Mouse (Mus musculus): ENCODE results near the gene Pdcd6ip. TPM values are rescaled to one million over a fixed set of nuclear protein-coding genes. Genes with fewer than 3 reads are reported as not detected.

Gene Pdcd6ip
- total and polyA plus RNA-seq, 2 experiments from 2014 or later, result 25.8 to 28.7 TPM

- Histone ChIP-seq H3K4me2 (ENCODE audit: low read depth, low read length, poor library complexity, severe bottlenecking) (no peak overlapping the region), H3K4me3 (ENCODE audit: low read depth, low read length) (no peak overlapping the region), H3K36me3 (ENCODE audit: insufficient read depth, low read length) (no peaks in the 10 kb centered on the region), H3K27me3 (ENCODE audit: insufficient read depth, low read length) (no peaks in the 10 kb centered on the region), H3K27ac (ENCODE audit: low read depth, low read length) (no peak overlapping the region), H3K4me1 (ENCODE audit: insufficient read depth, low read length) (no peaks in the 10 kb centered on the region), H3K9ac (replicated peaks; ENCODE audit: low read length, poor library complexity, severe bottlenecking) (no peak overlapping the region), H3K9me3 (ENCODE audit: low read length) (no peaks in the 10 kb centered on the region)
- ATAC-seq (ENCODE audit: low FRiP score) (no peak), DNase-seq (ENCODE audit: low spot score) (peak; percentile 17)
- 78% methylated on average over 15 of the region's 15 CpGs for whole genome bisulfite sequencing
- no peak for TF ChIP-seq CTCF (IDR thresholded peaks at IDR 0.05)
These were observed 64.4 kb downstream of the Pdcd6ip start for GRCm38 (mm10) chr9:113643669-113644068.

- H3K27ac ChIP-seq (ENCODE audit: low read depth, low read length), result 0 out of 2 replicates have a peak overlapping the region, but pooled peaks have one; percentile 18
- ATAC-seq (ENCODE audit: low FRiP score), result no peak
These were observed 73.1 kb downstream of the Pdcd6ip start for GRCm38 (mm10) chr9:113634986-113635385.

GRCm38 (mm10) chr9:113633168-113633744 is 74.8 kb downstream of the Pdcd6ip start:
- DNase-seq (ENCODE audit: low spot score) (peak; percentile 72), ATAC-seq (ENCODE audit: low FRiP score) (0 out of 2 replicates have a peak, but pooled peaks have one; percentile 20)
- peaks cover 5% of the 10 kb centered on the region; the same call in 1 of the 2 replicates for H3K4me1 ChIP-seq (ENCODE audit: insufficient read depth, low read length)
- H3K27me3 ChIP-seq (ENCODE audit: insufficient read depth, low read length), result no peaks in the 10 kb centered on the region
- TF ChIP-seq CTCF (IDR thresholded peaks at IDR 0.05), result no peak
- H3K4me3 ChIP-seq (ENCODE audit: low read depth, low read length), result no peak overlapping the region
- no peak overlapping the region for H3K4me2 ChIP-seq (ENCODE audit: low read depth, low read length, poor library complexity, severe bottlenecking)
- H3K27ac ChIP-seq (ENCODE audit: low read depth, low read length), result no peak overlapping the region
- no peaks in the 10 kb centered on the region for H3K36me3 ChIP-seq (ENCODE audit: insufficient read depth, low read length)
- H3K9ac ChIP-seq (replicated peaks; ENCODE audit: low read length, poor library complexity, severe bottlenecking), result no peak overlapping the region
- no peaks in the 10 kb centered on the region for H3K9me3 ChIP-seq (ENCODE audit: low read length)
- WGBS, result 63% methylated on average over 8 of the region's 8 CpGs

More at GRCm38 (mm10) chr9:113634986-113635385, 73.1 kb downstream of the Pdcd6ip start:
- DNase-seq (ENCODE audit: low spot score), result peak; percentile 50
- H3K27me3 ChIP-seq (ENCODE audit: insufficient read depth, low read length), result no peaks in the 10 kb centered on the region
- H3K4me3 ChIP-seq (ENCODE audit: low read depth, low read length), result no peak overlapping the region
- no peaks in the 10 kb centered on the region for H3K36me3 ChIP-seq (ENCODE audit: insufficient read depth, low read length)
- WGBS, result 31% methylated on average over 7 of the region's 7 CpGs
- TF ChIP-seq CTCF (IDR thresholded peaks at IDR 0.05), result no peak
- peaks cover 3% of the 10 kb centered on the region; the same call in 1 of the 2 replicates for H3K4me1 ChIP-seq (ENCODE audit: insufficient read depth, low read length)
- no peak overlapping the region for H3K4me2 ChIP-seq (ENCODE audit: low read depth, low read length, poor library complexity, severe bottlenecking)
- H3K9ac ChIP-seq (replicated peaks; ENCODE audit: low read length, poor library complexity, severe bottlenecking), result no peak overlapping the region
- no peaks in the 10 kb centered on the region for H3K9me3 ChIP-seq (ENCODE audit: low read length)

- Histone ChIP-seq H3K4me2 (ENCODE audit: low read depth, low read length, poor library complexity, severe bottlenecking) (no peak overlapping the region), H3K4me3 (ENCODE audit: low read depth, low read length) (no peak overlapping the region), H3K9me3 (ENCODE audit: low read length) (no peaks in the 10 kb centered on the region), H3K36me3 (ENCODE audit: insufficient read depth, low read length) (no peaks in the 10 kb centered on the region), H3K4me1 (ENCODE audit: insufficient read depth, low read length) (peaks cover 5% of the 10 kb centered on the region; the same call in 1 of the 2 replicates), H3K27ac (ENCODE audit: low read depth, low read length) (no peak overlapping the region), H3K9ac (replicated peaks; ENCODE audit: low read length, poor library complexity, severe bottlenecking) (no peak overlapping the region), H3K27me3 (ENCODE audit: insufficient read depth, low read length) (no peaks in the 10 kb centered on the region)
- 72% methylated on average over 9 of the region's 9 CpGs for WGBS
- no peak for DNase-seq (ENCODE audit: low spot score)
- TF ChIP-seq CTCF (IDR thresholded peaks at IDR 0.05), result no peak
- no peak for ATAC-seq (ENCODE audit: low FRiP score)
These were observed 75.6 kb downstream of the Pdcd6ip start for GRCm38 (mm10) chr9:113632350-113633043.

- TF ChIP-seq CTCF (IDR thresholded peaks at IDR 0.05), result peak; percentile 93
- H3K27me3 ChIP-seq (ENCODE audit: insufficient read depth, low read length), result no peaks in the 10 kb centered on the region
- DNase-seq (ENCODE audit: low spot score) (peak; percentile 88), ATAC-seq (ENCODE audit: low FRiP score) (peak; percentile 38; the same call in 1 of the 2 replicates)
- no peak overlapping the region for H3K4me2 ChIP-seq (ENCODE audit: low read depth, low read length, poor library complexity, severe bottlenecking)
- H3K27ac ChIP-seq (ENCODE audit: low read depth, low read length), result no peak overlapping the region; the same call in 1 of the 2 replicates
- 4% methylated on average over 9 of the region's 9 CpGs for WGBS
- H3K9ac ChIP-seq (replicated peaks; ENCODE audit: low read length, poor library complexity, severe bottlenecking), result no peak overlapping the region
- H3K4me1 ChIP-seq (ENCODE audit: insufficient read depth, low read length), result peaks cover 5% of the 10 kb centered on the region; the same call in 1 of the 2 replicates
- no peak overlapping the region for H3K4me3 ChIP-seq (ENCODE audit: low read depth, low read length)
- no peaks in the 10 kb centered on the region for H3K9me3 ChIP-seq (ENCODE audit: low read length)
- H3K36me3 ChIP-seq (ENCODE audit: insufficient read depth, low read length), result no peaks in the 10 kb centered on the region
These were observed 78.4 kb downstream of the Pdcd6ip start for GRCm38 (mm10) chr9:113629632-113630031.

GRCm38 (mm10) chr9:113629191-113629590 is 78.9 kb downstream of the Pdcd6ip start:
- H3K9me3 ChIP-seq (ENCODE audit: low read length), result no peaks in the 10 kb centered on the region
- H3K36me3 ChIP-seq (ENCODE audit: insufficient read depth, low read length), result no peaks in the 10 kb centered on the region
- no peak for ATAC-seq (ENCODE audit: low FRiP score)
- 79% methylated on average over 11 of the region's 11 CpGs for WGBS
- TF ChIP-seq CTCF (IDR thresholded peaks at IDR 0.05), result no peak
- H3K4me1 ChIP-seq (ENCODE audit: insufficient read depth, low read length), result 0 out of 2 replicates have a peak, but pooled peaks cover 2% of the 10 kb centered on the region
- no peak for DNase-seq (ENCODE audit: low spot score)
- H3K4me2 ChIP-seq (ENCODE audit: low read depth, low read length, poor library complexity, severe bottlenecking), result no peak overlapping the region
- H3K27ac ChIP-seq (ENCODE audit: low read depth, low read length), result no peak overlapping the region; the same call in 1 of the 2 replicates
- no peak overlapping the region for H3K9ac ChIP-seq (replicated peaks; ENCODE audit: low read length, poor library complexity, severe bottlenecking)
- no peak overlapping the region for H3K4me3 ChIP-seq (ENCODE audit: low read depth, low read length)
- H3K27me3 ChIP-seq (ENCODE audit: insufficient read depth, low read length), result no peaks in the 10 kb centered on the region
